Mouse (Mus musculus): ENCODE measurements around the gene Ddit4. TPM values are rescaled to one million over a fixed set of nuclear protein-coding genes. Genes with fewer than 3 reads are reported as not detected.

Gene Ddit4
- total RNA-seq, 1 experiment: 33.9 TPM

GRCm38 (mm10) chr10:59956681-59957080 lies 5.0 kb upstream of the Ddit4 start:
- Histone ChIP-seq H3K4me1 (ENCODE audit: control insufficient read depth in 2 of 2, insufficient read depth in 2 of 2, low read length in 2 of 2, poor library complexity in 1 of 2) (peaks cover 4 to 22% of the 10 kb centered on the region in 2 experiments; a peak in 3 of 4 replicates), H3K27ac (ENCODE audit: insufficient read depth, low read depth, low read length, poor library complexity, severe bottlenecking) (no peak overlapping the region)

GRCm38 (mm10) chr10:59953564-59954039 lies 2.0 kb upstream of the Ddit4 start:
- Histone ChIP-seq H3K4me1 (ENCODE audit: control insufficient read depth in 2 of 2, insufficient read depth in 2 of 2, low read length in 2 of 2, poor library complexity in 1 of 2) (peaks cover 4 to 17% of the 10 kb centered on the region in 2 experiments; a peak in 3 of 4 replicates), H3K36me3 (ENCODE audit: control insufficient read depth, insufficient read depth, low read length, poor library complexity, severe bottlenecking) (peaks cover 12% of the 10 kb centered on the region), H3K9ac (ENCODE audit: insufficient read depth, low read depth, low read length, poor library complexity, severe bottlenecking) (no peak overlapping the region), H3K4me3 (ENCODE audit: insufficient read depth in 1 of 2, low read depth in 1 of 2, low read length in 2 of 2, poor library complexity in 1 of 2, severe bottlenecking in 1 of 2) (no peak overlapping the region), H3K9me3 (ENCODE audit: control insufficient read depth, insufficient read depth, low read depth, low read length) (no peaks in the 10 kb centered on the region), H3K27ac (ENCODE audit: insufficient read depth, low read depth, low read length, poor library complexity, severe bottlenecking) (no peak overlapping the region)
- TF ChIP-seq ZC3H11A (IDR thresholded peaks at IDR 0.05; ENCODE audit: borderline replicate concordance, low read depth, low read length) (no peak), ZNF384 (IDR thresholded peaks at IDR 0.05; ENCODE audit: low read depth, low read length) (0 out of 2 replicates have a peak, but pooled peaks have one; percentile 19), CHD2 (IDR thresholded peaks at IDR 0.05; ENCODE audit: low read depth, low read length) (no peak), HCFC1 (IDR thresholded peaks at IDR 0.05; ENCODE audit: borderline replicate concordance, insufficient read depth, low read length) (no peak), MAFK (IDR thresholded peaks at IDR 0.05; ENCODE audit: insufficient read depth, low read depth, low read length) (no peak)
- DNase-seq (ENCODE audit: low read depth, low spot score): no peak
- in situ Hi-C loops (cut with MboI; ENCODE audit: low sequenced_read_pairs in 2 of 2, unreplicated experiment in 2 of 2): no loop called here

More at GRCm38 (mm10) chr10:59956681-59957080, 5.0 kb upstream of the Ddit4 start:
- in situ Hi-C loops (cut with MboI; ENCODE audit: low sequenced_read_pairs in 2 of 2, unreplicated experiment in 2 of 2): no loop called here
- Histone ChIP-seq H3K9me3 (ENCODE audit: control insufficient read depth, insufficient read depth, low read depth, low read length) (no peaks in the 10 kb centered on the region), H3K4me3 (ENCODE audit: insufficient read depth in 1 of 2, low read depth in 1 of 2, low read length in 2 of 2, poor library complexity in 1 of 2, severe bottlenecking in 1 of 2) (no peak overlapping the region), H3K36me3 (ENCODE audit: control insufficient read depth, insufficient read depth, low read length, poor library complexity, severe bottlenecking) (no peaks in the 10 kb centered on the region), H3K9ac (ENCODE audit: insufficient read depth, low read depth, low read length, poor library complexity, severe bottlenecking) (no peak overlapping the region)
- no peak for DNase-seq (ENCODE audit: low read depth, low spot score)
- TF ChIP-seq HCFC1 (IDR thresholded peaks at IDR 0.05; ENCODE audit: borderline replicate concordance, insufficient read depth, low read length) (no peak), MAFK (IDR thresholded peaks at IDR 0.05; ENCODE audit: insufficient read depth, low read depth, low read length) (no peak), CHD2 (IDR thresholded peaks at IDR 0.05; ENCODE audit: low read depth, low read length) (no peak), ZC3H11A (IDR thresholded peaks at IDR 0.05; ENCODE audit: borderline replicate concordance, low read depth, low read length) (no peak)

- Histone ChIP-seq H3K4me3 (ENCODE audit: insufficient read depth in 1 of 2, low read depth in 1 of 2, low read length in 2 of 2, poor library complexity in 1 of 2, severe bottlenecking in 1 of 2) (peak overlapping the region; percentile 68 to 88; a peak in 3 of 4 replicates), H3K27ac (ENCODE audit: insufficient read depth, low read depth, low read length, poor library complexity, severe bottlenecking) (peak overlapping the region; percentile 44; the same call in 1 of the 2 replicates), H3K4me1 (ENCODE audit: control insufficient read depth in 2 of 2, insufficient read depth in 2 of 2, low read length in 2 of 2, poor library complexity in 1 of 2) (peaks cover 4 to 14% of the 10 kb centered on the region in 2 experiments; a peak in 3 of 4 replicates), H3K9ac (ENCODE audit: insufficient read depth, low read depth, low read length, poor library complexity, severe bottlenecking) (peak overlapping the region; percentile 6; the same call in 1 of the 2 replicates), H3K9me3 (ENCODE audit: control insufficient read depth, insufficient read depth, low read depth, low read length) (no peaks in the 10 kb centered on the region), H3K36me3 (ENCODE audit: control insufficient read depth, insufficient read depth, low read length, poor library complexity, severe bottlenecking) (peaks cover 12% of the 10 kb centered on the region)
- TF ChIP-seq ZNF384 (IDR thresholded peaks at IDR 0.05; ENCODE audit: low read depth, low read length): peak; percentile 71
- no peak for TF ChIP-seq CHD2 (IDR thresholded peaks at IDR 0.05; ENCODE audit: low read depth, low read length)
- no peak for DNase-seq (ENCODE audit: low read depth, low spot score)
- in situ Hi-C loops (cut with MboI; ENCODE audit: low sequenced_read_pairs in 2 of 2, unreplicated experiment in 2 of 2): no loop called here
Measured at GRCm38 (mm10) chr10:59952781-59953563, 1.3 kb upstream of the Ddit4 start.

GRCm38 (mm10) chr10:59952152-59952780 lies 632 bp upstream of the Ddit4 start:
- peak overlapping the region; percentile 64 for H3K9ac ChIP-seq (ENCODE audit: insufficient read depth, low read depth, low read length, poor library complexity, severe bottlenecking)
- H3K4me1 ChIP-seq (ENCODE audit: control insufficient read depth in 2 of 2, insufficient read depth in 2 of 2, low read length in 2 of 2, poor library complexity in 1 of 2): peaks cover 4 to 14% of the 10 kb centered on the region in 2 experiments; a peak in 3 of 4 replicates
- DNase-seq (ENCODE audit: low read depth, low spot score): no peak
- peaks cover 12% of the 10 kb centered on the region for H3K36me3 ChIP-seq (ENCODE audit: control insufficient read depth, insufficient read depth, low read length, poor library complexity, severe bottlenecking)
- in situ Hi-C loops (cut with MboI; ENCODE audit: low sequenced_read_pairs in 2 of 2, unreplicated experiment in 2 of 2): no loop called here
- no peaks in the 10 kb centered on the region for H3K9me3 ChIP-seq (ENCODE audit: control insufficient read depth, insufficient read depth, low read depth, low read length)
- H3K4me3 ChIP-seq (ENCODE audit: insufficient read depth in 1 of 2, low read depth in 1 of 2, low read length in 2 of 2, poor library complexity in 1 of 2, severe bottlenecking in 1 of 2): peak overlapping the region; percentile 68 to 88
- TF ChIP-seq HCFC1 (IDR thresholded peaks at IDR 0.05; ENCODE audit: borderline replicate concordance, insufficient read depth, low read length) (no peak), ZNF384 (IDR thresholded peaks at IDR 0.05; ENCODE audit: low read depth, low read length) (no peak), CHD2 (IDR thresholded peaks at IDR 0.05; ENCODE audit: low read depth, low read length) (no peak), MAFK (IDR thresholded peaks at IDR 0.05; ENCODE audit: insufficient read depth, low read depth, low read length) (no peak), ZC3H11A (IDR thresholded peaks at IDR 0.05; ENCODE audit: borderline replicate concordance, low read depth, low read length) (no peak)
- peak overlapping the region; percentile 30; the same call in 1 of the 2 replicates for H3K27ac ChIP-seq (ENCODE audit: insufficient read depth, low read depth, low read length, poor library complexity, severe bottlenecking)
